12 mouse cellular contexts compared by ENCODE assay signal in the genomic region with DNA sequence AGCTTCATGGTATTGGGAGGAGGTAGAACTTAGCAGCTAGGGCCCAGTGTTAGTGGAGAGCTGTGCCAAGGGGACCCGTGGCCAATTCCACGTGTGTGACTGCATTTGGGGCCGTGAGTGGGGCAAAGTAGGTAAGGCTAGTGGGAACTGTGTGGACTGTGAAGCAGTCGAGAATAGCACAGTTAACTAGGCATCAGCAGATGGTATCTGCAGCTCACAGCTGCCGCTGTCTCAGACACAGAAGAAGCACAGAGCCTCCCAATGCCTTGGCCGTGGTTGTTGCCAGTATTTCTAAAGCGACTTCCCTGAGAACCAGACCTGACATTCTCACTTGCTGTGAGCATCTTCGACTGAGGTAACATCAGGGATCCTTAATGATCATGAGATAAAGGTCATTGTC.
DNase-seq lines count a peak whose midpoint lies in the region; ATAC-seq and TF ChIP-seq lines count a peak whose summit lies in the region.
"Had no signal": no experiment of that assay in that cellular context is flagged by ENCODE, and none has a peak within 500 bp of the region (broad histone marks: within the 10 kb centered on the region; RNA-seq: fewer than 3 reads in every experiment).

No protein-coding gene starts in this region.

- WGBS in forebrain, embryonic 13.5 days: 88% methylated on average over 8 of the region's 8 CpGs
- WGBS in forebrain, embryonic 12.5 days: 86% methylated on average over 8 of the region's 8 CpGs
- 87% methylated on average over 8 of the region's 8 CpGs for WGBS in stomach, postnatal 0 days

- TF ChIP-seq EP300 in stomach, postnatal 0 days (optimal IDR thresholded peaks at IDR 0.05): no peak

- peak; percentile 89 for DNase-seq in layer of hippocampus, adult 9-11 months
- peak; percentile 80 to 82 for DNase-seq in left cerebral cortex, postnatal 36 days (ENCODE audit: low spot score in 2 of 2)
- DNase-seq in urinary bladder, adult 18-20 months (ENCODE audit: low spot score in 2 of 2): no peak
- DNase-seq in stomach, postnatal 0 days (ENCODE audit: low spot score): no peak
- DNase-seq in gastrocnemius, postnatal 14 days: no peak
- DNase-seq: cerebellum, adult 9-11 months; kidney, postnatal 36 days; lung, postnatal 36 days had no signal

- no peak overlapping the region for H3K4me3 ChIP-seq in forebrain, embryonic 13.5 days
- no peak overlapping the region for H3K4me3 ChIP-seq in forebrain, embryonic 12.5 days (replicated peaks)
- H3K4me3 ChIP-seq in cortical plate, adult 2 months (ENCODE audit: insufficient read depth, low read length): no peak overlapping the region
- no peak overlapping the region for H3K4me3 ChIP-seq in stomach, postnatal 0 days (ENCODE audit: low read depth, low read length)
- H3K4me3 ChIP-seq: liver, embryonic 12.5 days had no signal

- no peak for TF ChIP-seq POLR2A in cortical plate, adult 2 months (IDR thresholded peaks at IDR 0.05; ENCODE audit: extremely low read depth, insufficient read depth, low read length)

- H3K4me2 ChIP-seq in forebrain, embryonic 13.5 days: no peak overlapping the region
- H3K4me2 ChIP-seq in forebrain, embryonic 12.5 days: no peak overlapping the region
- H3K4me2 ChIP-seq in stomach, postnatal 0 days (replicated peaks; ENCODE audit: low read depth): no peak overlapping the region
- H3K4me2 ChIP-seq: liver, embryonic 12.5 days had no signal

- no peak overlapping the region for H3K27ac ChIP-seq in forebrain, embryonic 13.5 days
- no peak overlapping the region for H3K27ac ChIP-seq in forebrain, embryonic 12.5 days
- H3K27ac ChIP-seq in cortical plate, adult 2 months (ENCODE audit: insufficient read depth, low read length): peak overlapping the region; percentile 31; the same call in 1 of the 2 replicates
- H3K27ac ChIP-seq in stomach, postnatal 0 days (replicated peaks): no peak overlapping the region
- H3K27ac ChIP-seq: liver, embryonic 12.5 days had no signal

- TF ChIP-seq CTCF in cortical plate, adult 2 months (IDR thresholded peaks at IDR 0.05; ENCODE audit: extremely low read depth, insufficient read depth, low read length): no peak
- TF ChIP-seq CTCF in stomach, postnatal 0 days (IDR thresholded peaks at IDR 0.05; ENCODE audit: low read depth): no peak

- H3K36me3 ChIP-seq in forebrain, embryonic 13.5 days (ENCODE audit: poor library complexity, severe bottlenecking): peaks cover 71% of the 10 kb centered on the region
- peaks cover 51% of the 10 kb centered on the region for H3K36me3 ChIP-seq in forebrain, embryonic 12.5 days (replicated peaks)
- H3K36me3 ChIP-seq in stomach, postnatal 0 days (ENCODE audit: control insufficient read depth, insufficient read depth, low read length): peaks cover 3% of the 10 kb centered on the region; the same call in 1 of the 2 replicates

- intact Hi-C loops in left cerebral cortex, postnatal 36 days (cut with DNase I): no loop called here
- intact Hi-C loops in gastrocnemius, postnatal 14 days (cut with DNase I; ENCODE audit: low total_unique reads): no loop called here

- no peak overlapping the region for H3K9ac ChIP-seq in forebrain, embryonic 13.5 days
- no peak overlapping the region for H3K9ac ChIP-seq in forebrain, embryonic 12.5 days
- H3K9ac ChIP-seq in stomach, postnatal 0 days (ENCODE audit: low read length): no peak overlapping the region
- H3K9ac ChIP-seq: liver, embryonic 12.5 days had no signal

- no peaks in the 10 kb centered on the region for H3K9me3 ChIP-seq in forebrain, embryonic 13.5 days (replicated peaks)
- H3K9me3 ChIP-seq in forebrain, embryonic 12.5 days: no peaks in the 10 kb centered on the region
- H3K9me3 ChIP-seq in stomach, postnatal 0 days (ENCODE audit: control insufficient read depth, low read length): no peaks in the 10 kb centered on the region
- H3K9me3 ChIP-seq: liver, embryonic 12.5 days had no signal

- no peaks in the 10 kb centered on the region for H3K27me3 ChIP-seq in forebrain, embryonic 13.5 days
- no peaks in the 10 kb centered on the region for H3K27me3 ChIP-seq in forebrain, embryonic 12.5 days
- H3K27me3 ChIP-seq in stomach, postnatal 0 days (ENCODE audit: control insufficient read depth, insufficient read depth, low read length): no peaks in the 10 kb centered on the region
- H3K27me3 ChIP-seq: liver, embryonic 12.5 days had no signal

- H3K4me1 ChIP-seq in forebrain, embryonic 13.5 days: no peaks in the 10 kb centered on the region
- H3K4me1 ChIP-seq in forebrain, embryonic 12.5 days: no peaks in the 10 kb centered on the region
- peaks cover 14% of the 10 kb centered on the region for H3K4me1 ChIP-seq in cortical plate, adult 2 months (ENCODE audit: control insufficient read depth, insufficient read depth, low read length)
- H3K4me1 ChIP-seq in stomach, postnatal 0 days (replicated peaks; ENCODE audit: control insufficient read depth, insufficient read depth): no peaks in the 10 kb centered on the region
- H3K4me1 ChIP-seq: liver, embryonic 12.5 days had no signal

- peak; percentile 69; the same call in 1 of the 2 replicates for ATAC-seq in forebrain, embryonic 13.5 days
- no peak for ATAC-seq in forebrain, embryonic 12.5 days (ENCODE audit: low FRiP score)
- ATAC-seq in stomach, postnatal 0 days (ENCODE audit: low FRiP score, low TSS enrichment): no peak
- ATAC-seq: liver, embryonic 12.5 days had no signal

Comparison
In these comparisons a context has a peak if more than half of its experiments do, and no peak if none do; other contexts are left out.
1. DNase-seq: peak in layer of hippocampus, adult 9-11 months (single experiment) and left cerebral cortex, postnatal 36 days (2 of 2); none in urinary bladder, adult 18-20 months (0 of 2), stomach, postnatal 0 days (single experiment) and gastrocnemius, postnatal 14 days (single experiment).